Mouse (Mus musculus) neural tube, postnatal 0 days (tissue): ENCODE results near the gene Atat1. TPM values are rescaled to one million over a fixed set of nuclear protein-coding genes. Genes with fewer than 3 reads are reported as not detected.

Experiments used
- microRNA counts: library from miRNA; unstranded; fragments of <30 nt; microRNA quantifications from one replicate; lab custom pipeline; 2015
- microRNA-seq: library from miRNA; unstranded; fragments of <30 nt; microRNA quantifications from one replicate; pipeline ENCODE4, GENCODE M21; 2016
- polyA plus RNA-seq: library from polyadenylated mRNA; unstranded; fragments of >200 nt; fragmentation: Nextera tagmentation; extraction: Ambion mirVana; gene quantifications from 2 replicates; pipeline ENCODE4 v1.2.1, GENCODE M21; 2015

Atat1 gene
- 169 and 211 TPM in 2 replicates for polyA plus RNA-seq

GRCm38 (mm10) chr17:35909919-35910369, at the start of gene Atat1:
Atat1 (minus strand) TSS chr17:35910075.

GRCm38 (mm10) chr17:35916297-35917142, 6.6 kb upstream of the Atat1 start, which contains the start of the genes Mrps18b and Ppp1r10:
Mrps18b (minus strand) TSS chr17:35916389.
Ppp1r10 (plus strand) TSS chr17:35916434.

GRCm38 (mm10) chr17:35896781-35897643, 12.9 kb downstream of the Atat1 start, which contains the start of gene 2310061I04Rik:
2310061I04Rik (minus strand) TSS chr17:35897431.

GRCm38 (mm10) chr17:35879245-35880057, 30.4 kb downstream of the Atat1 start, which contains the start of gene Dhx16:
Dhx16 (plus strand) TSS chr17:35879819.

GRCm38 (mm10) chr17:35865481-35866280, 44.2 kb downstream of the Atat1 start, which contains the start of gene Ppp1r18:
Ppp1r18 (plus strand) TSS chr17:35865593.

GRCm38 (mm10) chr17:35861198-35861857, 48.5 kb downstream of the Atat1 start, which contains the start of gene Nrm:
Nrm (plus strand) TSS chr17:35861318.

MicroRNAs within 50 kb of the gene (microRNA counts, 519-probe panel; counts per million panel counts)
- 40.5 counts per million for microRNA mmu-miR-1894-3p (lab: Ali Mortazavi, UCI)
- microRNA mmu-miR-1894-5p (lab: Ali Mortazavi, UCI): 40.5 counts per million

Small RNAs within 50 kb of the gene (microRNA-seq; reads per million reads assigned to microRNA genes)
- not detected for gene Gm28033
- gene Mir1894: not detected

Other genes starting within 250 kb of the Atat1 start
- gene Vars2, start 242.5 kb downstream of the Atat1 start, polyA plus RNA-seq: 11.0 and 15.0 TPM in 2 replicates
- 23.4 and 23.8 TPM in 2 replicates for gene Gtf2h4, start 236.3 kb downstream of the Atat1 start, polyA plus RNA-seq
- 66.1 and 70.3 TPM in 2 replicates for gene Ddr1, start 205.5 kb downstream of the Atat1 start, polyA plus RNA-seq
- gene Ier3, start 88.4 kb downstream of the Atat1 start, polyA plus RNA-seq: 24.1 and 25.1 TPM in 2 replicates
- gene Flot1, start 86.8 kb downstream of the Atat1 start, polyA plus RNA-seq: 167 and 180 TPM in 2 replicates
- gene Tubb5, start 71.8 kb downstream of the Atat1 start, polyA plus RNA-seq: 1,086 and 1,211 TPM in 2 replicates
- gene Mdc1, start 68.6 kb downstream of the Atat1 start, polyA plus RNA-seq: 3.8 and 4.1 TPM in 2 replicates
- gene Nrm, start 48.8 kb downstream of the Atat1 start, polyA plus RNA-seq: 18.0 and 21.8 TPM in 2 replicates
- 17.5 and 17.9 TPM in 2 replicates for gene Ppp1r18, start 44.5 kb downstream of the Atat1 start, polyA plus RNA-seq
- gene Dhx16, start 30.3 kb downstream of the Atat1 start, polyA plus RNA-seq: 19.4 and 23.2 TPM in 2 replicates
- gene 2310061I04Rik, start 12.6 kb downstream of the Atat1 start, polyA plus RNA-seq: 80.1 and 91.3 TPM in 2 replicates
- 73.6 and 78.3 TPM in 2 replicates for gene Mrps18b, start 6.3 kb upstream of the Atat1 start, polyA plus RNA-seq
- gene Ppp1r10, start 6.4 kb upstream of the Atat1 start, polyA plus RNA-seq: 22.9 and 25.5 TPM in 2 replicates
- 79.4 and 88.1 TPM in 2 replicates for gene Abcf1, start 59.7 kb upstream of the Atat1 start, polyA plus RNA-seq
- 86.7 and 86.9 TPM in 2 replicates for gene Gnl1, start 69.8 kb upstream of the Atat1 start, polyA plus RNA-seq
- 67.0 and 74.1 TPM in 2 replicates for gene Prr3, start 70.2 kb upstream of the Atat1 start, polyA plus RNA-seq
- gene H2-T24, start 110.5 kb upstream of the Atat1 start, polyA plus RNA-seq: 9.3 and 11.4 TPM in 2 replicates
- gene H2-T23, start 122.8 kb upstream of the Atat1 start, polyA plus RNA-seq: 10.9 and 11.1 TPM in 2 replicates
- gene H2-T22, start 132.7 kb upstream of the Atat1 start, polyA plus RNA-seq: 10.3 and 10.9 TPM in 2 replicates
- not detected in 2 replicates for gene Gm6034, start 132.9 kb upstream of the Atat1 start, polyA plus RNA-seq
- gene Gm11127, start 148.3 kb upstream of the Atat1 start, polyA plus RNA-seq: not detected in 2 replicates
- gene Gm19684, start 211.6 kb upstream of the Atat1 start, polyA plus RNA-seq: not detected in 2 replicates
- gene Gm7030, start 219.3 kb upstream of the Atat1 start, polyA plus RNA-seq: not detected in 2 replicates